Mouse (Mus musculus) heart, embryonic 16.5 days (tissue): ENCODE data around the gene Twnk. TPM values are rescaled to one million over a fixed set of nuclear protein-coding genes. Genes with fewer than 3 reads are reported as not detected.

ENCODE experiments used
- ATAC-seq: fragments of 200-750 bp; cut with Nextera tagmentation; replicated peaks from 2 replicates; pipeline ENCODE4 v1.8.0; 2017; ENCODE audit warnings: moderate number of reproducible peaks; ENCODE audit not compliant: insufficient read depth, low FRiP score; ENCODE audit errors: extremely low read depth
- H3K27ac ChIP-seq: fragments of 300-500 bp; sonication (generic); 2 replicates; pipeline ENCODE4 v1.5.1; 2014; ENCODE audit warnings: mild to moderate bottlenecking, low read length, control low read depth, moderate library complexity
- H3K27me3 ChIP-seq: fragments of 300-500 bp; sonication (generic); 2 replicates; pipeline ENCODE4 v1.6.1; 2014; ENCODE audit warnings: low read length, mixed read lengths; ENCODE audit not compliant: control insufficient read depth, insufficient read depth
- H3K36me3 ChIP-seq: fragments of 300-500 bp; sonication (generic); 2 replicates; pipeline ENCODE4 v1.6.1; 2014; ENCODE audit not compliant: control insufficient read depth, insufficient read depth
- H3K4me1 ChIP-seq: fragments of 300-500 bp; sonication (generic); 2 replicates; pipeline ENCODE4 v1.6.1; 2014; ENCODE audit warnings: low read length, mixed read lengths; ENCODE audit not compliant: control insufficient read depth, insufficient read depth
- H3K4me2 ChIP-seq: fragments of 300-500 bp; sonication (generic); 2 replicates; pipeline ENCODE4 v1.6.1; 2014; ENCODE audit warnings: low read depth, mild to moderate bottlenecking, control low read depth, low read length
- H3K4me3 ChIP-seq: fragments of 300-500 bp; sonication (generic); 2 replicates; pipeline ENCODE4 v1.5.1; 2014; ENCODE audit warnings: mild to moderate bottlenecking, control low read depth, low read length
- H3K9ac ChIP-seq: fragments of 300-500 bp; sonication (generic); 2 replicates; pipeline ENCODE4 v1.6.1; 2014; ENCODE audit warnings: low read length, control low read depth
- H3K9me3 ChIP-seq: fragments of 300-500 bp; sonication (generic); replicated peaks from 2 replicates; pipeline ENCODE4 v1.6.1; 2016; ENCODE audit warnings: low read length; ENCODE audit not compliant: control insufficient read depth
- WGBS: fragments of 180-500 bp; shearing (Covaris S2); extraction: QIAGEN DNeasy Blood & Tissue Kit; methylation state at CpG from one replicate; pipeline ENCODE4 v1.1.7; 2014; 5-methylcytosine and 5-hydroxymethylcytosine counted together
- polyA plus RNA-seq: library from polyadenylated mRNA; unstranded; fragments of >200 nt; fragmentation: Nextera tagmentation; extraction: Ambion mirVana; gene quantifications from 2 replicates; pipeline ENCODE4 v1.2.1, GENCODE M21; 2015

Gene Twnk
- polyA plus RNA-seq, 1 experiment from 2014 or later = 23.2 TPM

DNA sequence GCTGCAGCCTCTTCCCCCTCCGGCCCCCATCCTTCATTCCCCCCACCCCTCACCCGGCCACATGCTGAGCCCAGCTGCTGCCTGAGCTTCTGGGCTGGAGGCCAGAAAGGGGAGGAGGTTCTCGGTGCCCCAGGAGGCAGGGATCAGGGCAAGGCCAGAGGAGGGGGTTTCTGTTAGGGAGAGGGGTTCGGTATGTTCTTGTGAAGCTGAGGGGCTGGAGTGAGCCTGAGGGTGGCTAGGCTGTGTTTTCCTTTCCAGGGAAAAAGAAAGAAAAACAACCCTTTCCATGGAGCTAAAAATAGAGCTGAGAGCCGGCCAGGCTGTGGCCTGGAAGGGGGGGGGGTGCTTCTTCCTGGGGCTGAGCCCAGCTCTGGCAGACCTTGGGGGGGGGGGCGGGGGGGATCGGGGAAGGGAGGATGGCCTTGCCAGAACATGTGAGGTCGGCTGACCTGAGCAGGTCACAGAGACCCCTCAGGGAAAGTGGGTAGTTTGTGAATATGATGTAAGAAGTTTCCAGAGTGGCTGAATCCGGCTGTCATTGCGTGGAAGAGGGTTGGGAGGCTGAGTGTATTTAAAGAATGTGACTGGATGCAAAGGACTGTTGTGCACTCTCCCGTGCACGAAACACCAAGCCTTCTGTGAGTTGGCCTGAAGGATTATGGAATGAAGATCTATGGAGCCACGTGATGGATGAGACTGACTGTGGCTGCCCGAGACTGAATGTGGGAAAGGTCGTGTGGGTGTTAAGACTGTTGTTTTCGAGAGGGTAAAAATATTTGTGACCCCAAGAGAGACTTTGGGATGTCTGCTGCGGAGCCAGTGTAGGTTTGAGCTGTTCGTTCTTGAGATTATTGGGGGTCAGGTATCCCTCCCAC lies 11.1 kb downstream of the Twnk start:
- peak; percentile 30 for ATAC-seq
- Histone ChIP-seq H3K36me3 (peaks cover 6% of the 10 kb centered on the region), H3K9ac (peak overlapping the region; percentile 95), H3K4me2 (peak overlapping the region; percentile 96), H3K27me3 (no peaks in the 10 kb centered on the region), H3K4me1 (peaks cover 53% of the 10 kb centered on the region), H3K9me3 (no peaks in the 10 kb centered on the region), H3K4me3 (peak overlapping the region; percentile 79), H3K27ac (peak overlapping the region; percentile 100)
- WGBS = under 1% methylated on average over 16 of the region's 18 CpGs

DNA sequence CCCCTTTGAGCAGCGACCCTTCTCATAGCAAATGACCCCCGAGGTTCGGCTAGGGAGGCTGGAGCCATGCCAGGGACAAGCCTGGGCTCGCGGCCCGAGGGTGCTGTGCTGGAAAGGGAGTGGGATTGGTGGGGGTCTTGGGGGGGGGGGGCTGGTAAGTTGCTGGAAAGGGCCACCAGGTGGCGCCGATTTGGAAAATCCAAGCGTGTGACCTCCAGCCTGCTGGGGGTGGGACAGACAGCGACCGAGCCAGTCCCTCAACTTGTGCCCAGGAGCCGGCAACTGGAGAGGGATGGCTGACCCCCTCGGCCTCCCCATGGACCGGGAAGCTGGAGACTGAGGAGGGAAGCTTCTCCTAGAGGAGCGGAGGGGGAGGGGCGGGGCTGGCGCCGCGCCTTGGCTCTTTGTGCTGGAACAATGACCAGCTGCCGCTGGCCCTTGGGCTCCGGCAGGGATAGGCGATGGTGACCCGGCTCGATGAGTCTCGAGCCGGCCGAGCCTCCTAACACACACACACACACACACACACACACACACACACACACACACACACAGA lies 11.8 kb downstream of the Twnk start:
- H3K36me3 ChIP-seq = peaks cover 6% of the 10 kb centered on the region
- H3K4me3 ChIP-seq = peak overlapping the region; percentile 79
- H3K9me3 ChIP-seq = no peaks in the 10 kb centered on the region
- H3K27me3 ChIP-seq = no peaks in the 10 kb centered on the region
- peak overlapping the region; percentile 95 for H3K9ac ChIP-seq
- under 1% methylated on average over 26 of the region's 27 CpGs for WGBS
- peak; percentile 49 for ATAC-seq
- H3K4me2 ChIP-seq = peak overlapping the region; percentile 96
- H3K4me1 ChIP-seq = peaks cover 53% of the 10 kb centered on the region
- H3K27ac ChIP-seq = peak overlapping the region; percentile 100

DNA sequence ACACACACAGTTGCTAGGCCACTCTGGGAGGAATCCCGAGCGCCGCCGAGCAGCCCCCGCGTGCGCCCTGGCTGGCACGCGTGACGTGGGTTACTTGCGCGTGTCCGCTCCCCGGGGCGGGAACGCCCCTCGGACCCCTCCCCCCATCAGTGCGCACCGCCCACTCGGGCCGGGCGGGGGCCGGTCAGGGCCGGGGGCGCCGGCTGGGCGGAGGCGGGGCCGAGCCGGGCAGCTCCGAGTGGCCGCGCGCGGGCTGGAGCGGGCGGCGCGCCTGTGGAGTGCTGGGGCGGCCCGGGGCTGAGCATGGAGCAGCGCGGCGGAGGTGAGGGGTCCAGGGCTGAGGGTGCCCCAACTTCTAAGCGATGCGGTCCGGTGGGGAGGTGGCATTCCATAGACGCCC lies 12.4 kb downstream of the Twnk start:
- peaks cover 50% of the 10 kb centered on the region for H3K4me1 ChIP-seq
- ATAC-seq = peak; percentile 65
- H3K4me2 ChIP-seq = peak overlapping the region; percentile 96
- no peaks in the 10 kb centered on the region for H3K9me3 ChIP-seq
- no peaks in the 10 kb centered on the region for H3K27me3 ChIP-seq
- peaks cover 9% of the 10 kb centered on the region for H3K36me3 ChIP-seq
- peak overlapping the region; percentile 79 for H3K4me3 ChIP-seq
- H3K27ac ChIP-seq = peak overlapping the region; percentile 100
- H3K9ac ChIP-seq = peak overlapping the region; percentile 95
- under 1% methylated on average over 45 of the region's 48 CpGs for WGBS

DNA sequence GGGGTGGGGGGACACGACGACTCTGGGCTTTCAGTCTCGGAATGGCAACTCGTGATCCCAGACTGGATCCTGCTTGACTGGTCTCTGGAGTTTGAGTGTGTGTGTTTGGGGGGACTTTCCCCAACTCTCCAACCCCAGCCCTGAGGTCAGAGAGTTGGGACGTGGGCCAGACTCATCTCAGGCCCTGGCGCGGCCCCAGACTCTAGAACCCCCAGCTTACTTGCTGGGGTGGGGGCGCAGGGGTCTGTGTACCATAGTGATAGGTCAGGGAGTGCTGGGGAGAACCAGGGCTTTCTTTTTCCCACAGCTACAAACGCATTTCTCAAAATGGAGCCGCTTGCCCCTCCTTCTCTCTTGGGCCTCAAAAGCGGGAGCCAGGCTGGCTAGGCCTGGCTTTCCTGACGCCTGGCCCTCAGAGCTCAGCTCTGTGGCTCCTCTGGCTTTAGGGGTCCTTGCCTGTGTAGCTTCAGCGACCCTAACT lies 12.9 kb downstream of the Twnk start:
- peaks cover 9% of the 10 kb centered on the region for H3K36me3 ChIP-seq
- no peak for ATAC-seq

DNA sequence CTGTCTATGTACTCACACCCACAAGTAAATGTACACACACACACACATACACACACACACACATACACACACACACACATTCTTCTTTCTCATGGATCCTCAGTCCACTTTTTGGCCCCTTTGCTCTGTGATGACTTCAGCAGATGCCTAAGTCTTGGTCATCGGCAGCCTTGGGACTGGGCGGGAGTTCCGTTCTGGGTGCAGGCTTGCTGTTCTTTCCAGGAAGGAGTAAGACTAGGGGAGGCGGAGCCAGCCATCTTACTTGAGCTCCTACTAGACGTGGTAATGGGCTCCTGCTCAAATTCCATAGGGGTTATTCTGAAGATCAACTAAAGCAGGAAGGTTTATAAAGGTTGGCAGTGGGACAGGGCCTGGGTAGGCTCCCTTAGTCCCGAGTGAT lies 14.9 kb downstream of the Twnk start:
- Histone ChIP-seq H3K4me3 (peak overlapping the region; percentile 8), H3K36me3 (peaks cover 26% of the 10 kb centered on the region), H3K9me3 (no peaks in the 10 kb centered on the region), H3K27me3 (no peaks in the 10 kb centered on the region), H3K4me2 (peak overlapping the region; percentile 38), H3K9ac (peak overlapping the region; percentile 27), H3K4me1 (peaks cover 34% of the 10 kb centered on the region), H3K27ac (no peak overlapping the region; the same call in 1 of the 2 replicates)
- no peak for ATAC-seq
- 54% methylated on average over 6 of the region's 6 CpGs for WGBS

More for the DNA sequence above, 12.9 kb downstream of the Twnk start:
- Histone ChIP-seq H3K9me3 (no peaks in the 10 kb centered on the region), H3K4me1 (peaks cover 47% of the 10 kb centered on the region), H3K27me3 (no peaks in the 10 kb centered on the region), H3K27ac (peak overlapping the region; percentile 100), H3K4me3 (peak overlapping the region; percentile 79), H3K4me2 (peak overlapping the region; percentile 96), H3K9ac (peak overlapping the region; percentile 95)
- WGBS = 3% methylated on average over 13 of the region's 13 CpGs

DNA sequence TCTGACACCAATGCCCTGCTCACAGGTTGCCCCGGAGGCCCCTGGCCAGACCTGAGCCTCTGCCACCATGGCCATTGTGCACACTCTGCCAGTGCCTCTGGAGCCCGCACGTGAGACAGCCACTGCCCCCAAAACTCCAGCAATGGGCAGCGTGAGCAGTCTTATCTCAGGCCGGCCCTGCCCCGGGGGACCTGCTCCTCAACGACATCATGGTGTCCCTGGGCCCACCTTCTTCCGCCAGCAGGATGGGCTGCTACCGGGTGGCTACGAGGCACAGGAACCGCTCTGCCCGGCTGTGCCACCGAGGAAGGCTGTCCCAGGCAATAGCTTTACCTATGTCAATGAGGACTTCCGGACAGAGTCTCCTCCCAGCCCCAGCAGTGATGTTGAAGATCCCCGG lies 15.9 kb downstream of the Twnk start:
- H3K4me3 ChIP-seq = no peak overlapping the region

DNA sequence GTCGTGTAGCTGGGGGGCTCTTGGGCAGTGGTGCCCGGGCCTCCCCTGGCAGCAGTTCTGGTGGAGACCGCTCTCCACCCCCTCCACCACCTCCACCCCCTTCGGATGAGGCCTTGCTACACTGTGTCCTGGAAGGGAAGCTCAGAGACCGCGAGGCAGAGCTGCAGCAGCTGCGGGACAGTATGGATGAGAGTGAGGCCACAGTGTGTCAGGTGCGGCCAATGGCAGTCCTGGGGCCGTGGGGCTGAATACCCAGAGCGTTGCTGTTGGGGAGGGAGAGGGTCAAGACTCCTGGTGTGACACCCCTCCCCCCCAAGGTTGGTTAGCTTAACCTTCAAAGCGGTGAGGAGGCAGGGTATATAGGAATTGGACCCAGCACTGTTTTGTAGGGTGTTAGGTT lies 18.5 kb downstream of the Twnk start:
- Histone ChIP-seq H3K9ac (no peak overlapping the region), H3K27me3 (no peaks in the 10 kb centered on the region), H3K27ac (no peak overlapping the region), H3K4me1 (peaks cover 29% of the 10 kb centered on the region), H3K36me3 (peaks cover 52% of the 10 kb centered on the region), H3K4me3 (no peak overlapping the region), H3K4me2 (no peak overlapping the region), H3K9me3 (no peaks in the 10 kb centered on the region)
- no peak for ATAC-seq
- WGBS = 81% methylated on average over 11 of the region's 11 CpGs

More for the DNA sequence above, 15.9 kb downstream of the Twnk start:
- no peaks in the 10 kb centered on the region for H3K9me3 ChIP-seq
- 0 out of 2 replicates have a peak overlapping the region, but pooled peaks have one; percentile 25 for H3K9ac ChIP-seq
- peak overlapping the region; percentile 38; the same call in 1 of the 2 replicates for H3K4me2 ChIP-seq
- no peak for ATAC-seq
- peaks cover 32% of the 10 kb centered on the region for H3K4me1 ChIP-seq
- peaks cover 36% of the 10 kb centered on the region for H3K36me3 ChIP-seq
- WGBS = 71% methylated on average over 15 of the region's 15 CpGs
- no peaks in the 10 kb centered on the region for H3K27me3 ChIP-seq
- H3K27ac ChIP-seq = no peak overlapping the region

DNA sequence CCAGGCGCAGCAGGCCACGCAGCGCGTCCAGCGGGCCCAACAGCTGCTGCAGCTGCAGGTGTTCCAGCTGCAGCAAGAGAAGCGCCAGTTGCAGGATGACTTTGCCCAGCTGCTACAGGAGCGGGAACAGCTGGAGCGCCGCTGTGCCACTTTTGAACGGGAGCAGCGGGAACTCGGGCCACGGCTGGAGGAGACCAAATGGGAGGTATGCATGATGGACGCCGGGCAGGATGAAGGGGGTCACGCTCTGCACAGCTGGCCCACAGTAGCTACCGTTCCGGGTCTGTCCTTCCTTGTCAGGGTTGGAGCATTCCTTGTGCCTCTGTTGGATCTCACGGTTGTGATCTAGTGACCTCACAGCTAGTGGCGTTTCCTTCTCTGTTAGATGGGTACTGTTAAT lies 19.3 kb downstream of the Twnk start:
- H3K4me3 ChIP-seq = no peak overlapping the region
- H3K4me2 ChIP-seq = no peak overlapping the region
- peaks cover 52% of the 10 kb centered on the region for H3K36me3 ChIP-seq
- H3K4me1 ChIP-seq = peaks cover 21% of the 10 kb centered on the region
- 88% methylated on average over 20 of the region's 20 CpGs for WGBS
- H3K27me3 ChIP-seq = no peaks in the 10 kb centered on the region
- no peak overlapping the region for H3K9ac ChIP-seq
- no peaks in the 10 kb centered on the region for H3K9me3 ChIP-seq
- no peak overlapping the region for H3K27ac ChIP-seq
- no peak for ATAC-seq
